Mouse (Mus musculus) forebrain, embryonic 13.5 days (tissue): ENCODE data around the gene Fam107b. TPM values are rescaled to one million over a fixed set of nuclear protein-coding genes. Genes with fewer than 3 reads are reported as not detected.

Source experiments
- ATAC-seq: fragments of 200-750 bp; cut with Nextera tagmentation; 2 replicates; pipeline ENCODE4 v1.8.0; 2017
- H3K27ac ChIP-seq: fragments of 300-500 bp; sonication (generic); 2 replicates; pipeline ENCODE4 v1.5.1; 2015; ENCODE audit warnings: inconsistent platforms, mild to moderate bottlenecking, moderate library complexity
- H3K27me3 ChIP-seq: fragments of 300-500 bp; sonication (generic); 2 replicates; pipeline ENCODE4 v1.6.1; 2015; ENCODE audit warnings: mild to moderate bottlenecking, inconsistent platforms
- H3K36me3 ChIP-seq: fragments of 300-500 bp; sonication (generic); 2 replicates; pipeline ENCODE4 v1.6.1; 2015; ENCODE audit warnings: mild to moderate bottlenecking, inconsistent platforms; ENCODE audit not compliant: poor library complexity, severe bottlenecking
- H3K4me1 ChIP-seq: fragments of 300-500 bp; sonication (generic); 2 replicates; pipeline ENCODE4 v1.6.1; 2015; ENCODE audit warnings: inconsistent platforms
- H3K4me2 ChIP-seq: fragments of 300-500 bp; sonication (generic); 2 replicates; pipeline ENCODE4 v1.6.1; 2015; ENCODE audit warnings: inconsistent platforms, mild to moderate bottlenecking, moderate library complexity
- H3K4me3 ChIP-seq: fragments of 300-500 bp; sonication (generic); 2 replicates; pipeline ENCODE4 v1.5.1; 2015; ENCODE audit warnings: mild to moderate bottlenecking, inconsistent platforms
- H3K9ac ChIP-seq: fragments of 300-500 bp; sonication (generic); 2 replicates; pipeline ENCODE4 v1.6.1; 2015; ENCODE audit warnings: mild to moderate bottlenecking, inconsistent platforms
- H3K9me3 ChIP-seq: fragments of 300-500 bp; sonication (generic); replicated peaks from 2 replicates; pipeline ENCODE4 v1.6.1; 2016; ENCODE audit warnings: inconsistent platforms
- WGBS: fragments of 180-500 bp; shearing (Covaris S2); methylation state at CpG from one replicate; pipeline ENCODE4 v1.1.7; 2015; 5-methylcytosine and 5-hydroxymethylcytosine counted together
- polyA plus RNA-seq: library from polyadenylated mRNA; unstranded; fragments of >200 nt; fragmentation: Nextera tagmentation; extraction: Ambion mirVana; gene quantifications from 2 replicates; pipeline ENCODE4 v1.2.1, GENCODE M21; 2015

Fam107b gene
- polyA plus RNA-seq, 1 experiment from 2014 or later = 45.2 TPM

- Histone ChIP-seq H3K27ac (no peak overlapping the region), H3K4me3 (no peak overlapping the region), H3K4me2 (no peak overlapping the region), H3K4me1 (peaks cover 25% of the 10 kb centered on the region), H3K36me3 (no peaks in the 10 kb centered on the region), H3K27me3 (no peaks in the 10 kb centered on the region), H3K9me3 (no peaks in the 10 kb centered on the region), H3K9ac (no peak overlapping the region)
- ATAC-seq = no peak
- WGBS = 89% methylated on average over 5 of the region's 5 CpGs
Measured at GRCm38 (mm10) chr2:3721107-3721506, 150.8 kb downstream of the Fam107b start.

GRCm38 (mm10) chr2:3721974-3722373, 151.7 kb downstream of the Fam107b start:
- Histone ChIP-seq H3K27ac (no peak overlapping the region), H3K9me3 (no peaks in the 10 kb centered on the region), H3K9ac (no peak overlapping the region), H3K36me3 (no peaks in the 10 kb centered on the region), H3K27me3 (no peaks in the 10 kb centered on the region), H3K4me1 (peaks cover 24% of the 10 kb centered on the region), H3K4me2 (no peak overlapping the region), H3K4me3 (no peak overlapping the region)
- WGBS = 90% methylated on average over 6 of the region's 6 CpGs
- ATAC-seq = no peak

DNA sequence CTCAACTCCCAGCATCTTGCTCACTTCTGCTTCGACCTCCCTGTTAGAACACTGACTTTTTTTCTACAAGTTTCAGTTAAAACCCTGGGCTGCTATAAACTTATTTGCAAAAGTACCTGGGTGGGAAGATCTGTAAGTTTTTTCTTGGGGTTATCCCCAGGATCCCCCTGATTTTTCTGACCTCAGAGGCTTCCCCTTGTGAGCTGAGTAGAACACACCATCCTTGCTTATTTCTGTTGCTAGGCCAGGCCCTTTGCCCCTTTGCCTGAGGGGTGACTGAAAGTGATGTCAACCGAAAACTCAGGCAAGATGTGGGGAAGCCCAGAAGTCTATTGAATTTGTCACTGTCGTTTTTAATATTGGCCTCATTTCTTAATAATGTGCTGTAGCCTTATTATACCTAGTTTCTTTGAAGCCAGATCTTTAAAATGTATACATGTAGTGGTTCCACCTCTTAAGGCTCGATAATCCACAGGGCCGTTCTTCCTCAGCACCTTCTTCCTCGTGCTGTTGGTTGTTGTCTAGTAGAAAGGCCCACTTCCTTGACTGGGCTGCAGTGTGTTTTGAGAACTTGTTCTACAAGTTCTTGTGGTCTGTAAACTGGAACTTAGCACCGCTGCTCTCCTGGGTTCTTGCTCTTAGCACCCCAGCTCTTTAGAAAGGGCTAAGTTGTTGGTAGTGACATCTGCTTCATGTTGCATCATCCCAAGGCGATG, 153.3 kb downstream of the Fam107b start:
- no peaks in the 10 kb centered on the region for H3K36me3 ChIP-seq
- H3K4me1 ChIP-seq = peaks cover 23% of the 10 kb centered on the region
- no peak for ATAC-seq
- H3K27me3 ChIP-seq = no peaks in the 10 kb centered on the region
- no peak overlapping the region for H3K27ac ChIP-seq
- WGBS = 82% methylated on average over 8 of the region's 8 CpGs
- no peaks in the 10 kb centered on the region for H3K9me3 ChIP-seq
- no peak overlapping the region for H3K4me3 ChIP-seq
- no peak overlapping the region for H3K4me2 ChIP-seq
- H3K9ac ChIP-seq = no peak overlapping the region

GRCm38 (mm10) chr2:3726501-3727078, 156.3 kb downstream of the Fam107b start:
- 84% methylated on average over 13 of the region's 13 CpGs for WGBS
- H3K27ac ChIP-seq = no peak overlapping the region
- no peak; the same call in 1 of the 2 replicates for ATAC-seq

GRCm38 (mm10) chr2:3727225-3727930, 157.1 kb downstream of the Fam107b start:
- Histone ChIP-seq H3K36me3 (no peaks in the 10 kb centered on the region), H3K27me3 (no peaks in the 10 kb centered on the region), H3K27ac (no peak overlapping the region), H3K9ac (no peak overlapping the region), H3K4me2 (no peak overlapping the region), H3K4me3 (no peak overlapping the region), H3K4me1 (peaks cover 28% of the 10 kb centered on the region), H3K9me3 (no peaks in the 10 kb centered on the region)
- ATAC-seq = peak; percentile 48; the same call in 1 of the 2 replicates
- 89% methylated on average over 5 of the region's 5 CpGs for WGBS

More at GRCm38 (mm10) chr2:3726501-3727078, 156.3 kb downstream of the Fam107b start:
- Histone ChIP-seq H3K4me3 (no peak overlapping the region), H3K4me2 (no peak overlapping the region), H3K27me3 (no peaks in the 10 kb centered on the region), H3K4me1 (peaks cover 21% of the 10 kb centered on the region), H3K9me3 (no peaks in the 10 kb centered on the region), H3K9ac (no peak overlapping the region), H3K36me3 (no peaks in the 10 kb centered on the region)

GRCm38 (mm10) chr2:3728090-3728489, 157.8 kb downstream of the Fam107b start:
- H3K4me3 ChIP-seq = no peak overlapping the region
- 97% methylated on average over 4 of the region's 4 CpGs for WGBS
- no peak overlapping the region for H3K9ac ChIP-seq
- no peak overlapping the region for H3K4me2 ChIP-seq
- peaks cover 34% of the 10 kb centered on the region for H3K4me1 ChIP-seq
- no peaks in the 10 kb centered on the region for H3K9me3 ChIP-seq
- H3K36me3 ChIP-seq = no peaks in the 10 kb centered on the region
- no peak overlapping the region for H3K27ac ChIP-seq
- no peak for ATAC-seq
- H3K27me3 ChIP-seq = no peaks in the 10 kb centered on the region

DNA sequence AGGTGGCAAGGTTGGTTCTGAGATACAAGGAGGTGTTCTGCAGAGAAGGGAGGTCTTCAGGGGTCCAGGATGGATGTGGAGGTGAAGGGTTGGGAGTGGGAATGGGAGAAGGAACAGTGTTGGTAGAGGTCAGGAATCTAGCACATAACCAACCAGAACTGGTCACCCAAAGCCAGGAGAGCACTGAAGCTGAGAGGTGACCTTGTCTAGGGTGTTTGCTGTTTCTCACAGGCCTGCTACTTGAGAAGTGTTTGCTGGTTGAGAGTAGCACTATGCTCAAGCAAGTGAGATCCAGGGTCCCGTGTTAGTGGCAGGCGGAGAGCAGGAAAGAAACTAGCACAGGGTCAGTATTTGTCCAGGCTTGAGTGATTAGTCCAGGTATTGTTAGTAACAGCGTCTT, 159.3 kb downstream of the Fam107b start:
- H3K36me3 ChIP-seq = no peaks in the 10 kb centered on the region
- WGBS = 80% methylated on average over 3 of the region's 3 CpGs
- H3K4me3 ChIP-seq = no peak overlapping the region

GRCm38 (mm10) chr2:3730744-3731143, 160.5 kb downstream of the Fam107b start:
- H3K9ac ChIP-seq = no peak overlapping the region
- no peak overlapping the region for H3K27ac ChIP-seq
- H3K27me3 ChIP-seq = no peaks in the 10 kb centered on the region
- no peaks in the 10 kb centered on the region for H3K9me3 ChIP-seq
- H3K4me3 ChIP-seq = no peak overlapping the region
- H3K4me1 ChIP-seq = peaks cover 32% of the 10 kb centered on the region
- no peak overlapping the region for H3K4me2 ChIP-seq
- ATAC-seq = no peak
- no peaks in the 10 kb centered on the region for H3K36me3 ChIP-seq
- 77% methylated on average over 10 of the region's 10 CpGs for WGBS

More for the DNA sequence above, 159.3 kb downstream of the Fam107b start:
- ATAC-seq = no peak
- Histone ChIP-seq H3K4me2 (no peak overlapping the region), H3K27ac (no peak overlapping the region), H3K27me3 (no peaks in the 10 kb centered on the region), H3K9me3 (no peaks in the 10 kb centered on the region), H3K4me1 (peaks cover 31% of the 10 kb centered on the region), H3K9ac (no peak overlapping the region)

DNA sequence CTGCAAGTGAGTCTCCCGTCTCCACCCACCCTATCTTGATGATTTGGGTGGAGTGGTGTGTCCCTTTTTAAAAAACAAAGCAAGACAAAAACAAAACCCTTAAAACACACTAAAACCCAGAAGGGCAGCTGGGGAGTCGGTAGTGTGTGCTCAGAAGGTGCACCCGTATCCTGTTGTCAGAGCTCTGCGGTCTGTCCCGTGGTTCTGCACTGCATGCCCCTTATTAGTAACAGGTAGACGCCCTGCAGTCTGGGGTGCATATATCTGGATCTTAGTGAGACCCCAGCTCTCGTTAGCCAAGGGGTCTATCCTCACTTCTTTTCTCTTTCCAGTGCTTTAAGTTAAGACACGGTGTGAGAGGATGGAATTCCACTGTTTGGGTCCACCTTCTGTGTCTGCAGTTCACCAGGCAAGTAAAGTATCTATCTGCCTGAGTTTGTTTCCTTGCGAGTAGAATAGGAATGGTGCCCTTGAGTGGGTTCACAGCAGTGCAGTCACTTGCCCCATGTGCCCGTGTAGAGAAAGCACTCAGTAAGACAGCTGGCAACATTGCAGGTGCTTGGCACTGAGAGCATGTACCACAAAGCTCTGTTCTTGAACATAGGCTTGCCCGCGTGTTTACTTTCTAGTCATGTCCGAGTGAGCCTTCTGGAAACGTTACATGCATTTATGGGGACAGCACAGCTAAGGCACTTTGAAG, 161.2 kb downstream of the Fam107b start:
- WGBS = 91% methylated on average over 14 of the region's 14 CpGs
- no peak overlapping the region for H3K9ac ChIP-seq
- no peaks in the 10 kb centered on the region for H3K9me3 ChIP-seq
- no peak for ATAC-seq
- peaks cover 29% of the 10 kb centered on the region for H3K4me1 ChIP-seq
- no peaks in the 10 kb centered on the region for H3K27me3 ChIP-seq
- no peak overlapping the region for H3K27ac ChIP-seq
- no peak overlapping the region for H3K4me3 ChIP-seq
- H3K36me3 ChIP-seq = no peaks in the 10 kb centered on the region
- no peak overlapping the region for H3K4me2 ChIP-seq

- H3K4me1 ChIP-seq = peaks cover 50% of the 10 kb centered on the region
- H3K36me3 ChIP-seq = no peaks in the 10 kb centered on the region
- no peak overlapping the region for H3K4me2 ChIP-seq
- no peak overlapping the region for H3K4me3 ChIP-seq
- H3K9ac ChIP-seq = no peak overlapping the region
- no peak for ATAC-seq
- 66% methylated on average over 6 of the region's 6 CpGs for WGBS
- no peak overlapping the region for H3K27ac ChIP-seq
- no peaks in the 10 kb centered on the region for H3K9me3 ChIP-seq
- H3K27me3 ChIP-seq = no peaks in the 10 kb centered on the region
Measured at GRCm38 (mm10) chr2:3737917-3738694, 167.8 kb downstream of the Fam107b start.

GRCm38 (mm10) chr2:3738734-3739133, 168.4 kb downstream of the Fam107b start:
- no peaks in the 10 kb centered on the region for H3K36me3 ChIP-seq
- no peaks in the 10 kb centered on the region for H3K9me3 ChIP-seq
- WGBS = 81% methylated on average over 12 of the region's 12 CpGs
- H3K4me1 ChIP-seq = peaks cover 54% of the 10 kb centered on the region
- no peak for ATAC-seq
- H3K27ac ChIP-seq = no peak overlapping the region
- no peaks in the 10 kb centered on the region for H3K27me3 ChIP-seq
- H3K4me3 ChIP-seq = no peak overlapping the region
- no peak overlapping the region for H3K4me2 ChIP-seq
- no peak overlapping the region for H3K9ac ChIP-seq
